Mouse (Mus musculus): ENCODE measurements around the gene Slc26a11.
A peak's percentile ranks its signal among the peaks of the same experiment; 100 is the strongest.

Slc26a11 gene

DNA sequence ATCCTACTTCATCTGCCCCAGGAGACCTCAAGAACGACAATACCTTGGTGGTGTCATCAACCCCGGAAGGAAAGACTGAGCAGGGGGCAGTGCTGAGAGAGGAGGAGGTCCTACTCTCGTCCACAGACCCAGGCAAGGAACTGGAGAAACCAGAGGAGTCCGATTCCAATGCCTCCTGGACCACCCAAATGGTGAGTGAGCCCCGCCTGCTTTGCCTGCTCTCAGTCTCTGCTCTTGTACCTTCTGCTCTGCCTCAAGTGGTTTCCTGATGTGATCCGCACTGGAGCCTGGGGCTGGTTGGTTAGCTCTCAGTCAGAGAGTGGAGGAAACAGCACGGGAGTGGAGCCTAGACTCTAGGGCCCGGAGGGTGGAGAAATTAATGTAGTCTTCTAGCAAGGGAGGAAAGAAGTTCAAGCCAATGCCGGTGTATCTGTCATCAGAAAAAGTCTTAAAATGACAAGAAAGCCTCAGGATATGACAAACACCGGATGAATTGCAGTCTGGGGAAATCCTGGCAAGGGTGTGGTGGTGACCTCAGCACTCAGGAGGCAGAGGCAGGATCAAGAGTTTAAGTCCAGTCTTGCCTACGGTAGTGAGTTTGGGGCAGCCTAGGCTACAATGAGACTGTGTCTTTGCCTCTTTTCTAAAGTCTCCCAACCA lies 47.3 kb downstream of the Slc26a11 start:
- DNase-seq, result no peak

DNA sequence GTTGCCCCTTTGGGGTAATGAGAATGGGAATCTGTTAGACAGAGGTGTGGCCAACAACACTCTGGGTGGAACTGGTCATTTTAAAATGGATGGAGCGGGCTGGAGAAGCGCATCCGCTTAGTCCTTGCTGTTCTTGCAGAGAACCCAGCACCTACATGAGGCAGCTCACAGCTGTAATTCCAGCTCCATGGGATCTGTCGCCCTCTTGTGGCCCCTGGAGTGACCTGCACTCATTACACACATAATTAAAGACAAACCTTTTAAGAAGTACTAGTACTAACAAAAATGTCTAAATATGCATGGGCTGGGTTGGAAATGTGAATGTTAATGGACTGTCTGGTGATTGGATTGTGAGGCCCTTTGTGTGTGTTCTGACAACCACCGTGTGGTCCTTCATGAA lies 49.3 kb downstream of the Slc26a11 start:
- peak in 1 of 2 experiments; percentile 37 for DNase-seq

DNA sequence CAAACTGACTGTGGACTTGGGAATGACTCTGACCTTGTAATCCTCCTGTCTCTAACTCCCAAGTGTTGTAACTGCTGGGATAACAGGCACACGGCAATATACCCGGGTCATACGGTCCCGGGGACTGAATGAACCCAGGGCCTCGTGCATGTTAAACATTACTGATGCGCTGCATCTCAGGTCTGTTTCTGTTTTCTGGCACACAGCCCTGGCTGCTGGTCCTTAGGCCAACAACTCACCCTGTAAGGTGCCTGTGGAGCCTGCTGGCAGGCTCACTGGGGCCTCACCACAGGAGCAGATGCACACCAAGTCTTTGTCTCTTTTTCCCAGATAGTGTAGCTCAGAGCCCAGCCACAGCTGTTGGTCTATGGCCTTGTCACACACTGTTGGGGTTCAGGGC lies 52.0 kb downstream of the Slc26a11 start:
- DNase-seq, result no peak

DNA sequence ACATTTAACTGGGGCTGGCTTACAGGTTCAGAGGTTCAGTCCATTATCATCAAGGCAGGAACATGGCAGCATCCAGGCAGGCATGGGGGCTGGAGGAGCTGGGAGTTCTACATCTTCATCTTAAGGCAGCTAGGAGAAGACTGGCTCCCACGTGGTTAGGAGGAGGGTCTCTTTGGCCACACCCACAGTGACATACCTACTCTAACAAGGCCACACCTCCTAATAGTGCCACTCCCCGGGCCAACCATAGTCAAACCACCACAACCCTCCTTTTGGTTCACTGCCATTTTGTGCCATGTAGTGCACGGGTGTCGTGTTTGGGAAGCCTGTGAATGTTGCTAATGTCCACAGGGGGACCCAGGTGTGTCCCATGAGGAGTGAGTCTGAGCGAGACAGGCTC lies 52.6 kb downstream of the Slc26a11 start:
- no peak for DNase-seq

DNA sequence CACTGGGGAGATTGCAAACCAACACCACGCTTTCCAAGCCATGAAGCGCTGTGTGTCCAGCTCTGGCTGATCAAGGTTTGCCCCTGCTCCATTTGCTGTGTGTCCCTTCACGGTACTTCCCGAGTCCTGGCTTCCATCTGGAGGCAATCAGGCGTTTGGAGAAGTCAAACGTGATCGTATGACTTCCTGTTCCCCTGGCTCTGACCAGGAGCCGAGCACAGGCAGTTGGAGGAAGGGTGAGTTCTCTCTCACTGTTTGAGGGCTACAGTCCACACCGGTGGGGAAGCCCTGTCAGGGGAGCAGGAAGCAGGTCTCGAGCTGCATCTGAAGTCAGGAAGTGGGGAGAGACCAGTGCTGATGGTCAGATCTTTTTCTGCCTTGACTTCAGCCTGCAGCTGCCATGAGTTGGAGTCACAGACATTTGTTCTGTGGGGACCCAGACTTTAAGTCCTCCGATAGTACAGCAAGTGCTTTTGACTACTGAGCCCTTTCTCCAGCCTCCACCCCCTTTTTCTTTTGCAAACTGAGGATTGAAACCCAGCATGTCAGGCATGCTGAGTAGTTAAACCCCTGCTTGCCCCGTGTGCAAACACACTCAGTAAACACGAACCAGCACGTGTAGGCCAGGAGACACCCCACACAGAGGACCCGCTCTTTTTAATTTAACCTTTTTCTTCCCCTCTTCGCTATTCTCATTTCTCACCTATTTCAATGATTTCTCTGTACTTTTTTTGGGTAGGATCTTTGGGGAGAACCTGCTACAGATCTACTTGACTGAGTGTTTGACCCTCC lies 64.2 kb downstream of the Slc26a11 start:
- no peak for DNase-seq

DNA sequence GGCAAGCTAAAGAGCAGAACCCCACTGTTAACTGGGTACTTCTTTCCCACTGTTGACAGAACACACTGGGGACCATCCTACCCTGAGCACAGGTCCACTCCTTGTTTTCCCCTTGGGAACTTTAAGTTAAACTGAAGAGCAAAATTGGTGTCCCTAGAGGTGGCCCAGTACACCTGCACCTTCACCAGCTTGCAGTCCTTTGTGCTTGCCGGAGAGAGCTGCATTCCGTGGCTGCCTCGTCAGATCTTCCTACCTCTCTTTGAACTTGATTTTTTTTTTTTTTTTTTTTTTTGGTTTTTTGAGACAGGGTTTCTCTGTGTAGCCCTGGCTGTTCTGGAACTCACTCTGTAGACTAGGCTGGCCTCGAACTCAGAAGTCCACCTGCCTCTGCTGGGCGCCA lies 65.1 kb downstream of the Slc26a11 start:
- no peak for DNase-seq

DNA sequence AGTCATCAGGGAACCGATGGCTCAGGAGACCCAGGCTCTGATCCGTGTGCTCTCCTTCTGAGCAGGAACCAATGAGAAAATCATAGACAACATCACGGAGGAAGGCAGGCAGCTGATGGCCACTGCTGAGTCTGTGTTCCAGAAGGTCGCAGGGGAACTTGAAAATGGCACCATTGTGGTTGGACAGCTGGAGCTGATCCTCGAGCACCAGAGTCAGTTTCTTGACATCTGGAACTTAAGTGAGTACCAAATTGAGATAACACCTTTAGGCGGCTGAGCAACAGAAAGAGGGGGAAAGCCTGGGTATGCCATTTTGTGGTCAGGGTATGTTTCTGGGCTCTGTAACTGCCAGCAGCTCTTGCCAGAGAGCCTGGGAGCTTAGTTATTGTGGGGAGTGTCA lies 72.1 kb downstream of the Slc26a11 start:
- DNase-seq, result no peak

DNA sequence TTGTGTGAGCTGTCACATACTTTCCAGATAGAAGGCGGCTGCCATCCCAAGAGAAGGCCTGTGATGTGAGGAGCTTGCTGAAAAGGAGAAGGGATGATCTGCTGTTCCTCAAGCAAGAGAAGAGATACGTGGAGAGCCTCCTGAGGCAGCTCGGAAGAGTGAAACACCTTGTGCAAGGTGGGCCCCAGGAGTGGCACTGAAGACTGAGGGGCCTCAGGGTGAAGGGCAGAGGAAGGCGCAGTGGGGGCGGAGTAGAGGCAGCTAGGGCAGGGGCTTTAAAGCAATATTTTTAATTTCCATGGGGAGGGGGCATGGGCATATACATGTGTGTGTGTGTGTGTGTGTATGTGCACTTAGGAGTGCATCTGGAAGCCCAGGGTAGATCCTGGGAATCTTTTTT lies 72.6 kb downstream of the Slc26a11 start:
- DNase-seq, result no peak

DNA sequence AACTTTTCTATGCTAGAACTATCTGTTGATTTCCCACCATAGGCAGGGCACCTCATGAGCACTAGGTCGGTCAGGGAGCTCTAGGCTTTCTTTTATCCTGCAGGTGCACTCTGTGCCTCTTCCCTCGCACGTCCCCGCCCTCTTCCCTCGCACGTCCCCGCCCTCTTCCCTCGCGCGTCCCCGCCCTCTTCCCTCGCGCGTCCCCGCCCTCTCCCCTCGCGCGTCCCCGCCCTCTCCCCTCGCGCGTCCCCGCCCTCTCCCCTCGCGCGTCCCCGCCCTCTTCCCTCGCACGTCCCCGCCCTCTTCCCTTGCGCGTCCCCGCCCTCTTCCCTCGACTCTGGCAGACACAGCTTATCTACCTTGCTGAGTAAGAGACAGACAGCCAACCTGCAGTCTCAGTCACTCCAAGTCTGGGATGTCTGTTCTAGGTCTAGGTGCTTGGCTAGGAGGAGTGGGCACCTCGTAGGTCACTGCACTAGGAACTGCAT lies 73.3 kb downstream of the Slc26a11 start:
- peak; percentile 59 to 68 for DNase-seq
